Mouse (Mus musculus) embryonic fibroblast, embryonic 13.5 days (primary cell): Measurements from ENCODE around the gene Akt1.

Experiments
- CTCF ChIP-seq: IDR thresholded peaks from 2 replicates; pipeline ENCODE4 v1.5.1; 2011; ENCODE audit warnings: mild to moderate bottlenecking, control low read depth, low read length, moderate library complexity, borderline replicate concordance; ENCODE audit not compliant: insufficient read depth
- POLR2A ChIP-seq: IDR thresholded peaks from 2 replicates; pipeline ENCODE4 v1.6.1; 2011; ENCODE audit warnings: low read depth, mild to moderate bottlenecking, control low read depth, low read length, moderate library complexity

DNA sequence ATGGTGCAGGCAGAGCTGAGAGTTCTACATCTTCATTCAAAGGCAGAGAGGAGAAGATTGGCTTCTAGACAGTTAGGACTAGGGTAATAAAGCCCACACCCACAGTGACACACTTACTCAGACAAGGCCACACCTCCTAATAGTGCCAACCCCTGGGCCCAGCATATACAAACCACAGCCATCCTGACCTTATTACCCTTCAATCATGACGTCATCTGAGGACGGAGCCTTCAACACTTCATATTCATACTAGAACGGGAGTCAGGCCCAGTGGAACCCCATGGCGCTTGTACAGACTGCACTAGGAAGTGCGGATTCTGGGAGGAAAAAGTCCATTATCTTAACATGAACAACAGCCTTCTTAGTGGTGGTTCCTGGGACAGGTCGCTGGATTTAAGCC lies 31.6 kb downstream of the Akt1 start:
- TF ChIP-seq CTCF (no peak), POLR2A (no peak)
